Mouse (Mus musculus): ENCODE measurements around the gene Mgat3.

Gene Mgat3

GRCm38 (mm10) chr15:80173001-80173771, at the start of gene Mgat3:
Mgat3 (plus strand) TSS chr15:80173721.
- DNase-seq (ENCODE audit: low spot score) = no peak

DNA sequence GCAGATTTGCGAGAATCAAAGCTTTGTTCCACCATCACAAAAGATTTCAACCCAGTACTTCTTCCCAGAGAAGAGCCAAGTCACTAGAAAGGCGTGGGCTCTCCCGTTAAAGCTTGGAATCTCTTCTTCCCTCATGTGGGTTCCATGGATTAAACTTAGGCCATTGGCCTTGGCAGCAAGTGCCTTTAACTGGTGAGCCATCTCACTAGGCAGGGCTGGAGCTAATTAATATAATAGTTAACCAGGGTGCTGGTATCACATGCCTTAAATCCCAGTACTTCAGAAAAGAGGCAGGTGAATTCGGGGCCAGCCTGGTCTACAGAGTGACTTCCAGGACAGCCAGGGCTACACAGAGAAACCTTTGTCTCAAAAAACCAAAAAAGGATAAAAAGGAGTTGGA, 48.9 kb upstream of the Mgat3 start:
- no peak for DNase-seq (ENCODE audit: low spot score)

- no peak for DNase-seq (ENCODE audit: low spot score)
These were observed 46.3 kb upstream of the Mgat3 start for GRCm38 (mm10) chr15:80127191-80127590.

DNA sequence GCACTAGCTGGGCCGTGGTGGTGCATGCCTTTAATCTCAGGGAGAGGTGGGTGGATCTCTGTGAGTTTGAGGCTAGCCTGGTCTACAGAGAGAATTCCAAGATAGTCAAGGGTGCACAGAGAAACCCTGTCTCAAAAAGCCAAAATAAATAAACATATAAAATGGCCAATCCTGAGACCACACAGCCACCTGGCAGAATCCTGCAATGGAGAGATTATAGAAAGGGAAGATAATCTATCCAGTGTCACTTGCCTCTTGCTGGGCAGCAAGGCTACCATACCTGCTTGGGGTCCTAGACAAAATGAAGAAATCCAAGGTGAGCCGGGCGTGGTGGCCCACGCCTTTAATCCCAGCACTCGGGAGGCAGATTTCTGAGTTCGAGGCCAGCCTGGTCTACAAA, 43.5 kb upstream of the Mgat3 start:
- no peak for DNase-seq (ENCODE audit: low spot score)

GRCm38 (mm10) chr15:80130689-80131088, 42.8 kb upstream of the Mgat3 start:
- DNase-seq (ENCODE audit: low spot score) = no peak

GRCm38 (mm10) chr15:80131421-80131820, 42.1 kb upstream of the Mgat3 start:
- no peak for DNase-seq (ENCODE audit: low spot score)

- DNase-seq (ENCODE audit: low spot score) = no peak
These were observed 41.1 kb upstream of the Mgat3 start for GRCm38 (mm10) chr15:80132452-80132851.

GRCm38 (mm10) chr15:80132993-80133586, 40.4 kb upstream of the Mgat3 start, which contains the start of gene Tab1:
Tab1 (plus strand) TSS chr15:80133127.
- DNase-seq (ENCODE audit: low spot score) = peak; percentile 89

DNA sequence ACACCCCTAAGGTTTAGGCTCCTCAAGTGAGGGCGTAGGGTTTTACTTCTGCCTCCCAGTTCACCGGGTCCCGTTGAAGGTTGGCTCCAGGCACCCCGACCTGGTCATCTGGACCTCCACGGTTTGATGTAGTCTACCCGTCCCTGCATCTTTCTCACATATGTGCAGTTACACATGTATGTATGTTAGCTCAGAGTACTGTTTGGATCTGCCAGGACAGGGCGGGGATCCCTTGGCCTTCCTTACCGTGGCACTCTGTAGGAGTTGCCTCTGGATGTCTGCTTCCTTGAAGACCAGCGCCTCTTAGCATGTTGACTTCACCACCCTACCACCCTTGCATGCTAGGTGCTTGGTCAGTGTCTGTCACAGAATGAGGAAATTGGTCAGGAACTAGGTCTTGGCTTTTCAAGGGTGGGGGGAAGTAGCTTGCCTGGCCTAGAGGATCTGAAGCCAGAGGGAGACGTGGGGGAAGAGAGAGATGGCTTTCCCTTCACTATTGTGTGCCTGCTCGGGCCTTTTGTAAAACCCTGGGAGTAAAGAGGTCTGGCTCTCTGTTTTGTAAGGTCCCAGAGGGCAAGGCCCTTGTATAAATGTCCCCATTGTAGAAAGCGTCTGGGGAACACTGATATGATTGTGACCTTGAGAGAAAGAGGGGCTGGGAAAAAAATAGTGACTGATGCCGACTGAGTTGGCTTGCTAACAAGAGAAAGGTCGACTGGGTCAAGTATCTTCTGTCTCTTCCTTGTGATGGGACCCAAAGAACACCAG, 39.7 kb upstream of the Mgat3 start:
- no peak for DNase-seq (ENCODE audit: low spot score)

- no peak for DNase-seq (ENCODE audit: low spot score)
These were observed 39.1 kb upstream of the Mgat3 start for GRCm38 (mm10) chr15:80134450-80134847.

DNA sequence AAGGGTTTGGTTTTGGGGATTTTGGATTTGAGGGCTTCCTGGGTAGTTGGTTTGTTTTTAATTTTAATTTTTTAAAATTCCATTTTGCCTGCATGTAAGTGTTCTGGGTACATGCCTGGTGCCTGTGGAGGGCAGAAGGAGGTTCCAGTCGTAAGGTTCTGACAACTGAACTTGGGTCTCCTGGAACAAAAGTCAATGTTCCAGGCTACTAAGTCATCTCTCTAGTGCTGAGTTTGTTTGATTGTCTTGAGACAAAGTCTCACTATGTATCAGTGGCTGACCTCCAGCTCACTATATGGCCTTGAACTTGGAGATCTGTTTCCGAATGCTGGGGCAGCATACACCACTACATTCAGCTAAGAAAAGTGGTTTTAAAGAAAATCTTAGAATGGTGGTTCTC, 38.0 kb upstream of the Mgat3 start:
- DNase-seq (ENCODE audit: low spot score) = no peak

GRCm38 (mm10) chr15:80136645-80137044, 36.9 kb upstream of the Mgat3 start:
- DNase-seq (ENCODE audit: low spot score) = no peak

GRCm38 (mm10) chr15:80137945-80138791, 35.4 kb upstream of the Mgat3 start:
- no peak for DNase-seq (ENCODE audit: low spot score)

DNA sequence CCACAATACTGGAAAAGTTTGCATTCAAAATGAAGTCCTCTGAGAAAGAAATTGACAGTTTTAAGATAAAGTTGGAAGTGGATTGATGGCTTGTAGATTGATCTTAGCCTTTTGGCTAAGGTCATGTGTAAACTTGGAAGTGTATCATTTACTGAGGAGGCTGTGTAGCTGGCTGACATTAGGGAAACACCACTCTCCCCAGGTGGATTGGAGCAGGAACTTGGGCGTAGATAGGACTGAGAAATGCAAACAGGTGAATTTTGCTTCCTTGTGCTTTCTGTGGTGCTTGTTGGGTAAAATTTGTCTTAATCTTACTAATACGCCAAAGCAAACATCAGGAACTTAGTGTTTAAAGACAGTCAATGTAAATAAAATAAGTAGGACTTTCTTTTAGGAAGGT, 33.2 kb upstream of the Mgat3 start:
- DNase-seq (ENCODE audit: low spot score) = no peak

DNA sequence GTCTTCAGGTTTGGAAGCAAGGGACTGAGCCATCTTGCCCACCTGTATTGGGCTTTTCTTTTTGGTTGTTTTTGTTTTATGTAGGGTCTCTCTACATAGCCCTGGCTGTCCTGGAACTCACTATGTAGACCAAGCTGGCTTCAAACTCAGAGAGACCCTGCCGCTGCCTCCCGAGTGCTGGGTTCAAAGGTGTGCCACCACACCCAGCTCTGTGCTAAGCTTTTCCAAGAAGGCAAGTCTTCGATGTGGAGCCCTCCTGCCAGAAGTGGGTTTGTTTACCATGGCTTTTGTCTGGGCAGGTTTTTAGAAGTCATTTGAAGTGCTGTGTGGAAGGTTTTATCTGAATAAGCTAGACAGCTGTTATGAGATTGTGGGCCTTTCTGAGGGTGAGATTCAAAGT, 32.6 kb upstream of the Mgat3 start:
- DNase-seq (ENCODE audit: low spot score) = no peak

GRCm38 (mm10) chr15:80142130-80142529, 31.4 kb upstream of the Mgat3 start:
- DNase-seq (ENCODE audit: low spot score) = no peak

- DNase-seq (ENCODE audit: low spot score) = no peak
These were observed 29.8 kb upstream of the Mgat3 start for GRCm38 (mm10) chr15:80143760-80144159.

DNA sequence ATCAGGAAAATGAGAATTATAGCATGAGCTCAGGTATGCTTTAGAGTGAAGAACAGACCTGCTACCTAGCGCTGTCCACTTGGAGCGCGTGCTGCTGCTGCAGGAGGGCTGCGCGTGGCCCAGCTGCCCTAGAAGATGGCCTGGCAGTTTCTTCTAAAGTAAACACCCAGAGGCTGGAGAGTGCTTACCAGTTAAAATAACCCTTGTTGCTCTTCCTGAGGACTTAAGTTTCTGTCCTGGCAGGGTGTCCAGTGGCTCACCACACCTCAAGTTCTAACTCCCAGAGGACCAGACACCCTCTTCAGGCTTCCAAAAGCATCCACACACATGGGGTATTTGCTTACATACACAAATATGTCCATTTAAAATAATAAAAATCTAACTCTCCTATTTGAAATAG, 28.1 kb upstream of the Mgat3 start:
- no peak for DNase-seq (ENCODE audit: low spot score)

- no peak for DNase-seq (ENCODE audit: low spot score)
These were observed 27.4 kb upstream of the Mgat3 start for GRCm38 (mm10) chr15:80146153-80146552.

- DNase-seq (ENCODE audit: low spot score) = no peak
These were observed 26.4 kb upstream of the Mgat3 start for GRCm38 (mm10) chr15:80147090-80147489.

GRCm38 (mm10) chr15:80147511-80147910, 26.0 kb upstream of the Mgat3 start:
- no peak for DNase-seq (ENCODE audit: low spot score)

DNA sequence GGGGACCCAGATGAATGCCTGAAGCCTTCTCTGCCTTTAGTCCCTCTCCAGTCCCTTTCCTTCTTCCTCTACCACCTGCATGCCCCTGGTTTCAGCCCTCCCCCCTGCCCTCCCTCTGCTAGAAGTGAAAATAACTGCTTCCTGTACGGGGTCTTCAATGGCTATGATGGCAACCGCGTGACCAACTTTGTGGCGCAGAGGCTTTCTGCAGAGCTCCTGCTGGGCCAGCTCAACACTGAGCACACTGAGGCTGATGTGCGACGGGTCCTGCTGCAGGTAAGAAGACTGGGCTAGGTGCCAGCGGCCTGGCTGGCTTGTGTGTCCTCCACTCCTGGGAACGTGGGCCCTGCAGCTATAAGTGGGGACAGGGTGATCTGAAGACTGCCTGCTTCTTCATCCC, 25.0 kb upstream of the Mgat3 start:
- no peak for DNase-seq (ENCODE audit: low spot score)
